Mouse (Mus musculus): ENCODE measurements around the gene Avil. TPM values are rescaled to one million over a fixed set of nuclear protein-coding genes. Genes with fewer than 3 reads are reported as not detected.

Avil gene
- 3.1 and 3.4 TPM in 2 replicates for polyA plus RNA-seq (2016; fragmentation: Nextera tagmentation; extraction: Ambion mirVana)

DNA sequence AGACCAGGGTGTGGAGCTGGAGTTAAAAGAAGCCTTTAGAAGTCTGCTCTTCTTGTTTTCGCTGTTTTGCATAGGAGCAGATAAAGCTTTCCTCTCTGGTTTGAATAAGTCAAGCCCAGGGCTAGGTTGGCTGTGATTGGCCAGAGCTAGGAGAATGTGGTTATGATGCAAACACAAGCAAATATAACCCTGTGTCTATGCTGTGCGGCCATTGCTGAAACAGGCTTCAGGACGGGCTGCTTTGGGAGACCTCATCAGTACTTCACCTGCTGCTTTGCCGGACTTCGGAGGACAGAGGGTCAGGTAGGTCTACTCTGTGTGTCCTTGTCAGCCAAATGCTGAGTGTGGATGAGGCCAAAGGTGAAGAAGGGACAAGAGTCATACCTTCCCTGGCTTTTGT, at the start of gene Avil:
Gene Avil (plus strand): TSS at position 181 of the 400 bp plus-strand sequence.
- 92% methylated on average over 5 of the region's 5 CpGs for WGBS
- no peak for ATAC-seq (ENCODE audit: low FRiP score, low read depth)

DNA sequence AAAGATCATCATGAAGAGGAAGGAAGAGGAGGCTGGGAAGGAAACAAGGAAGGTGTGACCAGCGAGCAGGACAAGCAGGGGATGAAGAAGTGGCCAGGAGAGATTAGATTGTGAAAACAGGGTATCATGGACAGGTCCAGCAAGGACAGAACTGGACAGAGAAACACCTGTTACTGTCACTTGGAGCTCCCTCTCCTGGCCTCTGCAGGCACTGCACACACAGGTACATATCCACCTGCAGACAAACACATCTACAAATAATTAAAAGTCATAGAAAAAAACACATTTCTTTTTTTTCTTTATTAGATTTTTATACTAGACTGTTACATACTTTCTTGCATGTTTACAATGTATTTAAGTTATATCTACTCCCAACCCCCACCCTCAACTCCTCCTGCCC, 48.1 kb upstream of the Avil start:
- Histone ChIP-seq H3K27ac (replicated peaks) (no peak overlapping the region), H3K36me3 (no peaks in the 10 kb centered on the region), H3K27me3 (peaks cover 22% of the 10 kb centered on the region), H3K9ac (replicated peaks) (no peak overlapping the region), H3K4me2 (replicated peaks) (no peak overlapping the region), H3K9me3 (no peaks in the 10 kb centered on the region), H3K4me1 (peaks cover 21% of the 10 kb centered on the region), H3K4me3 (no peak overlapping the region)
- no peak for ATAC-seq (ENCODE audit: low FRiP score, low read depth)
- 100% methylated on average over 1 of the region's 1 CpGs for WGBS

More for the DNA sequence above, at the start of gene Avil:
- no peak within 1 kb of the TSS for H3K9ac ChIP-seq (replicated peaks)
- H3K4me1 ChIP-seq: no peaks in the 10 kb centered on the region
- H3K27me3 ChIP-seq: no peaks in the 10 kb centered on the region
- H3K36me3 ChIP-seq: peaks cover 36% of the 10 kb centered on the region
- no peak within 1 kb of the TSS for H3K4me2 ChIP-seq (replicated peaks)
- H3K4me3 ChIP-seq: no peak within 1 kb of the TSS
- no peak within 1 kb of the TSS for H3K27ac ChIP-seq (replicated peaks)
- no peaks in the 10 kb centered on the region for H3K9me3 ChIP-seq

DNA sequence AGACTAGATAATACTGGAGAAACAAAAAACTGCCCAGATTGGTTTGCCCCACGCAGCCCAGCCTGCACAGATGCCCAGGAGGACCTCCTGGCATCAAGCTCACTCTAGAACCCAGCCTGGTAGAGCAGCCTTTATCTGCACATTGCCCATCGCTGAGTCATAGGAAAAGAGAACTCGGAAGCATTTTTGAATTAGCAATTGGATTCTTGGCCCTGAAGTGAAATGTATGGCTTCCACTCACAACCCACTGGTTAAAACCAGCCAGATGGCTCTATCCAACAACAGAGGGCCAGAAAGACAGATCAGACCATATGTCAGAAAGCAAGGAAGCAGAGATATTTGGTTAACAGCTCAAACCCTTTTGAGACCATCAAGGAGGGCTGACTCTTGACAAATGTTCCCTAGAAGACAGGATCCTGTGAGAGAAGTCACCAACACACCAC, 47.5 kb upstream of the Avil start:
- WGBS: 93% methylated on average over 3 of the region's 3 CpGs
- Histone ChIP-seq H3K4me3 (no peak overlapping the region), H3K9ac (replicated peaks) (no peak overlapping the region), H3K27ac (replicated peaks) (no peak overlapping the region), H3K36me3 (no peaks in the 10 kb centered on the region), H3K9me3 (no peaks in the 10 kb centered on the region), H3K4me1 (peaks cover 27% of the 10 kb centered on the region), H3K27me3 (peaks cover 22% of the 10 kb centered on the region), H3K4me2 (replicated peaks) (no peak overlapping the region)
- ATAC-seq (ENCODE audit: low FRiP score, low read depth): no peak

DNA sequence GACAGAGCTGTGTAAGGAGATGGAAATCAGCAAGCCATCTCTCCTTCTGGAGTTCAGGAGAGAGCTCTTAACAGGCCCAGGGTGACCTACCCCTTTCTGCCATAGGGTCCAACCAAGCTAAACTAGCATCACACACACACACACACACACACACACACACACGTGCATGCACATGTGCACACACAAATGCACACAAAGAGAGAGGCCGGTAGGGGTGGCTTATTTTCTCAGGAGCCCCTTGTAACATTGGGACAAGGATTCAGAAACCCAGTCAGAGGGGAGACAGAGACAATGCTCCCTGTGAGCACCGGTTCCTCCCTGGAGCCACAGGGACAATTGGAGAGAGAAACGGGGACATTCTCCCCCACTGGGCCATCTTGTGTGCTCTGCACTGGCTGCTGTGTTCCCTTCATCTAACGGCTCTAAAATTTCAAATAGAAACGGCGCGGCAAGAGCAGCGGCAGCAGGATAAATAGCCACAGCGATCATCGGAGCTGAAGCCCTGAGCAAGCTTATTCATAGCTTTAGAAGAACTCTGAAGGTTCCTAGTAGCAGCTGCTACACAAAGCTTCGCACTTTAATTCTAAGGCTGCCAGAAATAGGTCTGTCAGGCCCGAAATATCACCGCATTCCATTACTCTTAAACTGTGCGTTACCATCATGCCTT, 43.7 kb upstream of the Avil start:
- peak overlapping the region; percentile 23 for H3K4me3 ChIP-seq
- no peaks in the 10 kb centered on the region for H3K36me3 ChIP-seq
- no peaks in the 10 kb centered on the region for H3K9me3 ChIP-seq
- H3K27me3 ChIP-seq: peaks cover 44% of the 10 kb centered on the region
- H3K27ac ChIP-seq (replicated peaks): peak overlapping the region; percentile 86
- WGBS: 3% methylated on average over 15 of the region's 15 CpGs
- H3K4me2 ChIP-seq (replicated peaks): peak overlapping the region; percentile 47
- H3K4me1 ChIP-seq: peaks cover 22% of the 10 kb centered on the region
- H3K9ac ChIP-seq (replicated peaks): no peak overlapping the region; the same call in 1 of the 2 replicates
- ATAC-seq (ENCODE audit: low FRiP score, low read depth): peak; percentile 7

DNA sequence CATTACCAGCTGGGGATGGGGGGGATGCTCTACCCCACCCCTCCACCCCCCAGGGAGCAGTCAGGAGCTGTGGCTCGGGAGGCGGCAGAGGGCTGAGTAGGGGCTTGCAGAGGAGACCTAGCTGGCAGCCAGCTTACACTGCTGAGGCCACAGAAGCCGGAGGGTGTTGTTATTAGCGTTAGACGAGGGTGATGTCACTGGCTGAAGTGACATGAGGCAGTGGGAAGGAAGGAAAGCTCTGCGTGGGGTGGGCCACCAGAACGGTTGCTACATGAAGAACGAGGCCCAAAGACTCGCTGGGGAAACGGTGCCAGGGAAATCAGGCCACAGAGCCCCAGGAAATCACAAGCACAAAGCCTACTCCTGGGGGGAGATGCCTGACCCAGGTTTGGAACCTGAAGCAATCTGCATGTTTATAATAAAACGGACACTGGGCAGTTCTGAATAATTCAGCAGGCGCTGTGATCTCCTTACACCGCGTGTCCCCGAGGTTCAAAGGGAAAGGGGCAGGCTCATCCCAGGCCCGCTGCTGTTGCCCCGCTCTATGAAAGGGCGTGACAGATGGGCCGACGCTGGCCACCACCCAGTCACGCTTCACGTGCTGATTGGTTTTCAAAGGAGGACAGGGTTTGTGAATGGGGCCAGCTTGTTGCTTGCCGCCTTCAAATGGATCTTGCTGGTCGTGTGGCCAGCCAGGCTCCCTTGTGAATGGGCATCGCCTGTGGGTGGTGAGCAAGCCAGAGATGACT, 43.0 kb upstream of the Avil start:
- Histone ChIP-seq H3K4me3 (peak overlapping the region; percentile 23), H3K9me3 (no peaks in the 10 kb centered on the region), H3K27me3 (peaks cover 50% of the 10 kb centered on the region), H3K27ac (replicated peaks) (peak overlapping the region; percentile 86), H3K36me3 (no peaks in the 10 kb centered on the region), H3K4me2 (replicated peaks) (peak overlapping the region; percentile 47), H3K9ac (replicated peaks) (no peak overlapping the region; the same call in 1 of the 2 replicates), H3K4me1 (peaks cover 29% of the 10 kb centered on the region)
- under 1% methylated on average over 25 of the region's 25 CpGs for WGBS
- ATAC-seq (ENCODE audit: low FRiP score, low read depth): peak; percentile 97

DNA sequence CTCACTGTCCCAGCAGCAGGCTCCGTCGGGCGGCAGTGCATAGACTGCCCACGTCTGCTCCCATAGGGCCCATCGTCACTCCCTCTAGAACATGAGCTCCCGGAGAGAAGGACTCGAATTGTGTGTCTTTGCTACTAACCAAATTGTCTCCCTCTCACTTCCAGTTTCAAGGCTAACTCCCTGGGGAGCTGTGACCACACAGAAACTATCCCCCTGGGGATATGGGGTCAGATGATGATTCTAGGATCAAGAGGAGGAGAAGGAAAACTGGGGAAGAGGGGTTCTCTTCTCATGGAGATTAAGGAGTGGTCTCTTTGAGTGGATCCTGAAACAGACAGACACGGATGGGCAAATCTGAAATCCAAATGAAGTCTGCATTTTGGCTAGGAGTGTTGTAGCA, 40.0 kb upstream of the Avil start:
- Histone ChIP-seq H3K4me3 (no peak overlapping the region), H3K4me2 (replicated peaks) (no peak overlapping the region), H3K9me3 (no peaks in the 10 kb centered on the region), H3K27ac (replicated peaks) (no peak overlapping the region), H3K36me3 (no peaks in the 10 kb centered on the region), H3K9ac (replicated peaks) (no peak overlapping the region), H3K4me1 (peaks cover 31% of the 10 kb centered on the region), H3K27me3 (peaks cover 47% of the 10 kb centered on the region)
- WGBS: 85% methylated on average over 8 of the region's 8 CpGs
- ATAC-seq (ENCODE audit: low FRiP score, low read depth): no peak

DNA sequence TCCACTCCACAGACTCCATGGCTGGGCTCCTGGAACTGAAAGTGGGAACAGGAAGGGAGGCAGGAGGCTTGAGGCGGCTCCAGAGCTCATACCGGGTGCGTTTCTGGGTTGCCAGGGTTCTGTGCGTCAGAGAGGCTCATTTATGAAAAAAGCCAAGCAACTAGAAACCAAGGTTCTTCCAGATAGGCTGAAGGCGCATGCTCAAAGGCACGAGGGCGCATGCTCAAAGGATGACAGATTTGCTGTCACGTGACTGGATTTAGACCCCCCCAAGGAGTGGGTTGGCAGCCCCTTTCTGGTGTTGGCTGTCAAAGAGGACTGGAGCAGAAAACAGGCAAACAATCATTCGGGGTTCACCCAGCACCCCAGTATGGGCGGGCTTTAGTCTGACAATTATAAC, 38.8 kb upstream of the Avil start:
- no peak overlapping the region for H3K4me3 ChIP-seq
- peaks cover 35% of the 10 kb centered on the region for H3K27me3 ChIP-seq
- H3K36me3 ChIP-seq: no peaks in the 10 kb centered on the region
- peaks cover 24% of the 10 kb centered on the region for H3K4me1 ChIP-seq
- 69% methylated on average over 10 of the region's 10 CpGs for WGBS
- no peak for ATAC-seq (ENCODE audit: low FRiP score, low read depth)
- H3K9ac ChIP-seq (replicated peaks): no peak overlapping the region
- H3K4me2 ChIP-seq (replicated peaks): no peak overlapping the region
- H3K9me3 ChIP-seq: no peaks in the 10 kb centered on the region
- H3K27ac ChIP-seq (replicated peaks): no peak overlapping the region

DNA sequence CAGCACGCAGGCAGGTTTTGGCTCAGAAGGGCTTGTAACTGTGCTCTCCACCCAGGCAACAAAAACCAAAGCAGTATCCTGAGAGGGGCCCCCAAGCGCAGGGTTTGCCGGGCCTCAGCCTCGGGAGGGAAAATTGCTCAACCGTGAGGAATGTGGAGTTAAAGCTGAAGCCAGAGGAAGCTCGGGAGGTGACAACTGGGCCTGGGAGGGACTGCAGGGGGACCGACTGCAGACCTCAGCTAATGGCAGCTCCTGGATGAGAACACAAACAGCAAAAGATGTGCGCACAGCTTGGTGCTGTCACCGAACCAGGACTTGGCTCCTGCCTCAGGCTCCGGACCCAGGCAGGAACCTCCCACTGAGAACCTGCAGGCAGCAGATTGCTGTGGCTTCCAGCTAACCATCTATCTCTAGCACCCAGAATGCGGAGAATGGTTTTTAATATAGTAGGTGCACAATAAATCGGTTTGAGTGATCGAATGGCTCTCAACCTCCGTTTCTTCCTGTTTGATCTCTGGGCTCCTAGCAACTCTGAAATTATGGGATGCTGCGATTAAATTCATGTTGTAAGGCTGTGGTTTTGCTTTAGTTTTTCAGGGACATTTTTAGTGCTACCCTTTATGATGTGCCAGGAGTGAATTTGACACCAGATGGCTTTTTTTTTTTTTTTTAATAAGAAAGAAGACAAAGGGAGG, 38.1 kb upstream of the Avil start:
- Histone ChIP-seq H3K27me3 (peaks cover 32% of the 10 kb centered on the region), H3K9me3 (no peaks in the 10 kb centered on the region), H3K4me3 (no peak overlapping the region), H3K4me1 (peaks cover 17% of the 10 kb centered on the region), H3K27ac (replicated peaks) (peak overlapping the region; percentile 31; the same call in 1 of the 2 replicates), H3K36me3 (no peaks in the 10 kb centered on the region), H3K9ac (replicated peaks) (no peak overlapping the region), H3K4me2 (replicated peaks) (no peak overlapping the region)
- ATAC-seq (ENCODE audit: low FRiP score, low read depth): no peak
- 28% methylated on average over 15 of the region's 15 CpGs for WGBS

DNA sequence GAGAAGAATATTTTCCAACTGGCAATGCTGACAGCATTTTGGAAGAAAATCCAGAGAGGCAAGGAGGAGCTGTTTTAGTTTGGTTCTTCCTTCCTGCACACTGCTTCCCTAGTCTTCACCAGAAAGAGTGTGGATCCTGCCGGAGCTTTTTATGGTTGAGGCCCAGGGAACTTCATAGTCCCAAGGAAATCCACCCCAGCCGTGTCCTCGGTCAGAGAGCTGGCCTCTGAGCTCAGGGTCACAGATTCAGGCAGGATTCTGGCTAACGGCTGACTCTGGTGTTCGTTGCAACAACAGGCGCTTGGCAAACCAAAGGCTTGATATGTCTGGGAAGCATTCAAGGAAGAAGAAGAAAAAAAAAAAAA, 37.6 kb upstream of the Avil start:
- peaks cover 32% of the 10 kb centered on the region for H3K27me3 ChIP-seq
- no peak overlapping the region for H3K9ac ChIP-seq (replicated peaks)
- H3K9me3 ChIP-seq: no peaks in the 10 kb centered on the region
- H3K4me2 ChIP-seq (replicated peaks): no peak overlapping the region
- H3K4me3 ChIP-seq: no peak overlapping the region
- peaks cover 12% of the 10 kb centered on the region for H3K4me1 ChIP-seq
- no peak overlapping the region for H3K27ac ChIP-seq (replicated peaks)
- WGBS: 34% methylated on average over 6 of the region's 6 CpGs
- H3K36me3 ChIP-seq: no peaks in the 10 kb centered on the region
- ATAC-seq (ENCODE audit: low FRiP score, low read depth): no peak

DNA sequence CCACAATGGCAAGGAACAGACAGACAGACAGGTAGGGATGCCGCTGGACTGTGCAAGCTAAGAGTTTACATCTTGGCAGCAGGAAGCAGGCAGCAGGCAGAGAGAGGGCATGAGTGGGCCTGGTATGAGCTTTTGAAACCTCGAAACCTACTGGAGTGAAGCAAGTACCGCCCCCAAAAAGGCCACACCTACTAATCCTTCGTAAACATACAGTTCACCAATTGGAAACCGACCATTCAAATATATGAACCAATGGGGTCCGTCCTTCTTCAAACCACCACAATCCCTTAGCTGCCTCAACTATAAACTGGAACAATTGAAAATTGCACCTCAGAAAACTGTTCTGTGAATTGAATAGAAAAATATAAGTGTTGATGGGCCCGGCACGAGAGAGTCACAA, 36.7 kb upstream of the Avil start:
- no peak for ATAC-seq (ENCODE audit: low FRiP score, low read depth)

DNA sequence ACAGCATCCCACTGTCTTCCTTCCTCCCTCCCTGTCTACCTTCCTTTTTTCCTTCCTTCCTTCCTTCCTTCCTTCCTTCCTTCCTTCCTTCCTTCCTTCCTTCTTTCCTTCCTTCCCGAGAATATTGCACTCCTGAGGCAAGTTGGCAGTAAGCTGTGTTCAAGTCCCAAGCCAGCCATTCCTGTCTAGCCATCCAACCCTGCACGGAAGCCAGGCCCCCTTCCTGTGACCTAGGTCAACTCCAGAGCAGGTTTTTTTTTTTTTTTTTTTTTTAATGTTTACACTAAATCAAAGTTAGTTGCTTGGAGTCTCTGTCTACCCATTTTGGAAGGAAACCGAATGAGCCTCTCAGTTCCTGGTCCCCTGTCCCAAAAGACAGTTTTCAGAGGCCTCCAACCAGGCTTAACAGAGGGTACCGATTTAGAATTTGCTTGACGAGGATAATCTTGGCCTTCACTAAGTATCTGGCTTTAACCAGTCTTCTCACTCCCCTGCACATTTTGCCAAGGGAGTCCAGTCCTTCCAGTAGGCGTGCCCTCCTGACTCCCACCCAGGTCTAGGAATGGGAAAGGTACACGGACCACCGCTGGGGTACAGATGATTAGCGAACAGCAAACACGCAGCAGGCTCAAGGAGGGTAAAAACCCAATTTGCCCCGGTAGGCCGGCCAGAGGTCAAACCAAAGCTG, 29.0 kb upstream of the Avil start:
- peak; percentile 61 for ATAC-seq (ENCODE audit: low FRiP score, low read depth)
- H3K4me1 ChIP-seq: peaks cover 18% of the 10 kb centered on the region
- H3K27me3 ChIP-seq: peaks cover 37% of the 10 kb centered on the region
- H3K4me3 ChIP-seq: peak overlapping the region; percentile 9; the same call in 1 of the 2 replicates
- WGBS: 5% methylated on average over 12 of the region's 12 CpGs
- peak overlapping the region; percentile 37 for H3K4me2 ChIP-seq (replicated peaks)
- no peaks in the 10 kb centered on the region for H3K9me3 ChIP-seq
- 0 out of 2 replicates have a peak overlapping the region, but pooled peaks have one; percentile 0 for H3K27ac ChIP-seq (replicated peaks)
- H3K9ac ChIP-seq (replicated peaks): 0 out of 2 replicates have a peak overlapping the region, but pooled peaks have one; percentile 1
- H3K36me3 ChIP-seq: no peaks in the 10 kb centered on the region

More for the DNA sequence above, 36.7 kb upstream of the Avil start:
- Histone ChIP-seq H3K4me2 (replicated peaks) (no peak overlapping the region), H3K9ac (replicated peaks) (no peak overlapping the region), H3K4me1 (peaks cover 12% of the 10 kb centered on the region), H3K36me3 (no peaks in the 10 kb centered on the region), H3K27me3 (peaks cover 35% of the 10 kb centered on the region), H3K4me3 (no peak overlapping the region), H3K9me3 (no peaks in the 10 kb centered on the region), H3K27ac (replicated peaks) (no peak overlapping the region)
- WGBS: 92% methylated on average over 8 of the region's 8 CpGs
